Mouse (Mus musculus) heart, adult 2 months (tissue): ENCODE measurements around the gene Tmem43. TPM values are rescaled to one million over a fixed set of nuclear protein-coding genes. Genes with fewer than 3 reads are reported as not detected.
A peak's percentile ranks its signal among the peaks of the same experiment; 100 is the strongest.

ENCODE experiments used
- DNase-seq, 2 experiments: peaks; one replicate each; pipeline ENCODE4 v3.0.0; 2021
- H3K27ac ChIP-seq: fragments of 200-600 bp; 2 replicates; pipeline ENCODE4 v1.8.1; 2022
- H3K27me3 ChIP-seq: fragments of 200-500 bp; 2 replicates; pipeline ENCODE4 v1.6.1; 2012; ENCODE audit warnings: mild to moderate bottlenecking, low read length, inconsistent platforms, mixed read lengths; ENCODE audit not compliant: control insufficient read depth, insufficient read depth
- H3K36me3 ChIP-seq: fragments of 200-500 bp; 2 replicates; pipeline ENCODE4 v1.6.1; 2012; ENCODE audit warnings: low read length, inconsistent platforms; ENCODE audit not compliant: control insufficient read depth, insufficient read depth
- H3K4me1 ChIP-seq: fragments of 200-500 bp; 2 replicates; pipeline ENCODE4 v1.6.1; 2011; ENCODE audit warnings: low read length; ENCODE audit not compliant: control insufficient read depth, insufficient read depth
- H3K4me3 ChIP-seq: fragments of 200-600 bp; 2 replicates; pipeline ENCODE4 v1.8.1; 2022
- H3K79me2 ChIP-seq: fragments of 200-500 bp; replicated peaks from 2 replicates; pipeline ENCODE4 v1.6.1; 2012; ENCODE audit warnings: mild to moderate bottlenecking, inconsistent platforms, low read length, moderate library complexity, mixed read lengths; ENCODE audit not compliant: control insufficient read depth, insufficient read depth
- H3K9ac ChIP-seq: fragments of 200-500 bp; 2 replicates; pipeline ENCODE4 v1.6.1; 2012; ENCODE audit warnings: low read depth, mild to moderate bottlenecking, control low read depth, inconsistent platforms, low read length, mixed read lengths
- CTCF ChIP-seq: fragments of 200-600 bp; IDR thresholded peaks from 2 replicates; pipeline ENCODE4 v1.8.1; 2022; ENCODE audit warnings: antibody characterized with exemption, mild to moderate bottlenecking, moderate library complexity
- EP300 ChIP-seq: fragments of 200-500 bp; IDR thresholded peaks from 2 replicates; pipeline ENCODE4 v1.6.1; 2011; ENCODE audit warnings: low read depth, low read length, control low read depth; ENCODE audit not compliant: insufficient read depth
- POLR2A ChIP-seq: fragments of 200-500 bp; IDR thresholded peaks from 2 replicates; pipeline ENCODE4 v1.6.1; 2011; ENCODE audit warnings: mild to moderate bottlenecking, low read depth, low read length, control low read depth; ENCODE audit not compliant: insufficient read depth
- WGBS: fragments of 180-500 bp; shearing (Covaris S2); methylation state at CpG from one replicate; pipeline ENCODE4 v1.1.7; 2018; 5-methylcytosine and 5-hydroxymethylcytosine counted together
- intact Hi-C: fragments of 180-260 bp; cut with DNase I; formaldehyde crosslinking; loops from one replicate; pipeline ENCODE4 v1.15.1; 2025
- polyA plus RNA-seq: library from polyadenylated mRNA; depleted of rRNA; stranded (reverse); fragments of >200 nt; gene quantifications from 2 replicates; pipeline ENCODE4 v1.2.3, GENCODE M21; 2012
- total RNA-seq, 2 experiments: library from RNA; stranded (reverse); gene quantifications; 2 replicates each; pipeline ENCODE4 v1.2.3; 2021

Tmem43 gene
- total and polyA plus RNA-seq, 3 experiments = 23.1 to 29.8 (median 24.4) TPM

GRCm38 (mm10) chr6:91493053-91493452, 19.6 kb downstream of the Tmem43 start:
- no peak overlapping the region for H3K27ac ChIP-seq
- intact Hi-C loops = no loop called here
- 74% methylated on average over 10 of the region's 10 CpGs for WGBS
- DNase-seq = no peak
- peaks cover 4% of the 10 kb centered on the region for H3K4me1 ChIP-seq
- H3K27me3 ChIP-seq = no peaks in the 10 kb centered on the region
- H3K4me3 ChIP-seq = no peak overlapping the region
- H3K9ac ChIP-seq = no peak overlapping the region
- no peaks in the 10 kb centered on the region for H3K79me2 ChIP-seq
- H3K36me3 ChIP-seq = no peaks in the 10 kb centered on the region; the same call in 1 of the 2 replicates
- TF ChIP-seq EP300 (no peak), POLR2A (no peak), CTCF (no peak)

GRCm38 (mm10) chr6:91494526-91494925, 21.0 kb downstream of the Tmem43 start:
- intact Hi-C loops = no loop called here
- no peak for DNase-seq
- Histone ChIP-seq H3K36me3 (no peaks in the 10 kb centered on the region), H3K27ac (no peak overlapping the region), H3K4me1 (no peaks in the 10 kb centered on the region), H3K9ac (no peak overlapping the region), H3K27me3 (no peaks in the 10 kb centered on the region), H3K4me3 (no peak overlapping the region), H3K79me2 (no peaks in the 10 kb centered on the region)
- TF ChIP-seq CTCF (no peak), POLR2A (no peak), EP300 (no peak)
- WGBS = 87% methylated on average over 8 of the region's 8 CpGs

GRCm38 (mm10) chr6:91503302-91503701, 29.8 kb downstream of the Tmem43 start:
- no peaks in the 10 kb centered on the region for H3K27me3 ChIP-seq
- H3K4me3 ChIP-seq = no peak overlapping the region
- no peak for DNase-seq
- no peak for TF ChIP-seq EP300
- no peak for TF ChIP-seq CTCF
- TF ChIP-seq POLR2A = no peak
- H3K9ac ChIP-seq = no peak overlapping the region
- intact Hi-C loops = no loop called here
- no peaks in the 10 kb centered on the region for H3K4me1 ChIP-seq
- no peak overlapping the region for H3K27ac ChIP-seq
- 91% methylated on average over 1 of the region's 1 CpGs for WGBS
- H3K36me3 ChIP-seq = no peaks in the 10 kb centered on the region
- H3K79me2 ChIP-seq = no peaks in the 10 kb centered on the region

- no peaks in the 10 kb centered on the region for H3K4me1 ChIP-seq
- no peak for DNase-seq
- no peaks in the 10 kb centered on the region for H3K36me3 ChIP-seq
- no peak overlapping the region for H3K4me3 ChIP-seq
- intact Hi-C loops = loop anchor here (5.0 kb wide), 1 partner anchor 219 kb away; no protein-coding TSS in a partner anchor
- no peak overlapping the region for H3K9ac ChIP-seq
- no peak overlapping the region for H3K27ac ChIP-seq
- H3K79me2 ChIP-seq = no peaks in the 10 kb centered on the region
- 93% methylated on average over 5 of the region's 5 CpGs for WGBS
- no peaks in the 10 kb centered on the region for H3K27me3 ChIP-seq
- TF ChIP-seq EP300 = no peak
- no peak for TF ChIP-seq POLR2A
- no peak for TF ChIP-seq CTCF
Observed at GRCm38 (mm10) chr6:91506036-91506435, 32.5 kb downstream of the Tmem43 start.

- no peaks in the 10 kb centered on the region for H3K27me3 ChIP-seq
- no peak overlapping the region for H3K4me3 ChIP-seq
- H3K27ac ChIP-seq = no peak overlapping the region
- H3K36me3 ChIP-seq = no peaks in the 10 kb centered on the region
- H3K79me2 ChIP-seq = no peaks in the 10 kb centered on the region
- 80% methylated on average over 3 of the region's 3 CpGs for WGBS
- intact Hi-C loops = loop anchor here (5.0 kb wide), 1 partner anchor 221 kb away; no protein-coding TSS in a partner anchor
- TF ChIP-seq CTCF (no peak), EP300 (no peak), POLR2A (no peak)
- H3K4me1 ChIP-seq = no peaks in the 10 kb centered on the region
- no peak overlapping the region for H3K9ac ChIP-seq
- DNase-seq = no peak
Observed at GRCm38 (mm10) chr6:91508041-91508440, 34.5 kb downstream of the Tmem43 start.

GRCm38 (mm10) chr6:91509326-91509725, 35.8 kb downstream of the Tmem43 start:
- Histone ChIP-seq H3K79me2 (no peaks in the 10 kb centered on the region), H3K27ac (no peak overlapping the region), H3K4me1 (no peaks in the 10 kb centered on the region), H3K4me3 (no peak overlapping the region), H3K27me3 (no peaks in the 10 kb centered on the region), H3K9ac (no peak overlapping the region), H3K36me3 (no peaks in the 10 kb centered on the region)
- intact Hi-C loops = loop anchor here (5.0 kb wide), 1 partner anchor 222 kb away; no protein-coding TSS in a partner anchor
- TF ChIP-seq EP300 (peak; percentile 52; the same call in 1 of the 2 replicates), CTCF (peak; percentile 97), POLR2A (no peak)
- 40% methylated on average over 7 of the region's 7 CpGs for WGBS
- peak; percentile 70 to 84 for DNase-seq
